Mouse (Mus musculus): ENCODE data around the gene D17Wsu92e.

DNA sequence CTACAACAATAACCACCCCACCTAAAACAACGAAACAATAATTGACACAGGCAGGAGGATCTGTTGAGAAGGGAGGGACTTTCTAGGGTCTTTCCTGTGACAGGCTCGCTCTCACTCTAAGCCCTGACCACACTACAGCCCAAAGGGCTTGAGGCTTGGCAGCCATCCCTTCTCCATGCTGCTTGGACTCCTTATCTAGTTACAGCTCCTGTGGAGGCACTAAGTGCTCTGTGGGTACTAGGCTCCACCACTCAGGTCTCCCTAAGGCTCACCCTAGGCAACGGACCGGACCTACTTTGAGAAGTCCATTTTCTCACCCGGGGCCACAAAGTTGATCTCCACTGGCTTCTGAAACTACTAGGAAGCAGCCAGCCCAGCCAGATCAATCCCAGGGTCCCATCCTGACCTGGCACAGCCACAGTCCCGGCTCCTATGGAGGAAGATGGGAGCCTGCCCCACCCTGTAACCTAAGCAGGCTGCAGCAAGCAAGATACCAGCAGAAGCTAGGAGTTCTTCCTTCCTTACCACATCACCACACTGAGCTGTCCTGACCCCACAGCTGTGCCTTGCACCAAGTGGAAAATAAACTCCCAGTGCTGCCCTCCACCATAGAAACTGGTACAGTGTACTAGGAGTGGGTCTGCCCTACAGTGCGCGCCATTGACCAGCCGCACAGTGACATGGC lies 41.6 kb downstream of the D17Wsu92e start:
- no peak for TF ChIP-seq CTCF (IDR thresholded peaks at IDR 0.05)
- no peak for TF ChIP-seq POLR2A (IDR thresholded peaks at IDR 0.05; ENCODE audit: insufficient read depth, low read depth, low read length)
- no peak for TF ChIP-seq EP300 (IDR thresholded peaks at IDR 0.05; ENCODE audit: insufficient read depth, low read depth, low read length)
